15 mouse cellular contexts compared by ENCODE assay signal in genomic region chr3:115801581-115802200, GRCm38 (mm10).
A peak's percentile ranks its signal among the peaks of the same experiment; 100 is the strongest.
DNase-seq lines count a peak whose midpoint lies in the region; ATAC-seq and TF ChIP-seq lines count a peak whose summit lies in the region.
"Had no signal": no experiment of that assay in that cellular context is flagged by ENCODE, and none has a peak within 500 bp of the region (broad histone marks: within the 10 kb centered on the region; RNA-seq: fewer than 3 reads in every experiment).

No protein-coding gene starts in this region.

- 65% methylated on average over 5 of the region's 5 CpGs for WGBS in heart, embryonic 16.5 days
- WGBS in thymus, adult 2 months, result 30% methylated on average over 5 of the region's 5 CpGs
- 23% methylated on average over 5 of the region's 5 CpGs for WGBS in liver, postnatal 0 days (ENCODE audit: insufficient replicate concordance)
- 79% methylated on average over 5 of the region's 5 CpGs for whole genome bisulfite sequencing in forebrain, embryonic 12.5 days

- H3K4me3 ChIP-seq in heart, embryonic 16.5 days (ENCODE audit: low read length), result no peak overlapping the region
- no peak overlapping the region for H3K4me3 ChIP-seq in thymus, adult 2 months (ENCODE audit: control insufficient read depth, insufficient read depth, low read length)
- no peak overlapping the region for H3K4me3 ChIP-seq in liver, postnatal 0 days (ENCODE audit: low read depth, low read length)
- no peak overlapping the region for H3K4me3 ChIP-seq in forebrain, embryonic 12.5 days (replicated peaks)
- H3K4me3 ChIP-seq: embryonic facial prominence, embryonic 12.5 days; midbrain, embryonic 13.5 days; neural tube, embryonic 12.5 days had no signal

- no peaks in the 10 kb centered on the region for H3K36me3 ChIP-seq in heart, embryonic 16.5 days (ENCODE audit: control insufficient read depth, insufficient read depth)
- no peaks in the 10 kb centered on the region for H3K36me3 ChIP-seq in thymus, adult 2 months (ENCODE audit: control insufficient read depth, insufficient read depth, low read length)
- no peaks in the 10 kb centered on the region for H3K36me3 ChIP-seq in liver, postnatal 0 days (replicated peaks; ENCODE audit: insufficient read depth, low read length)
- no peaks in the 10 kb centered on the region for H3K36me3 ChIP-seq in forebrain, embryonic 12.5 days (replicated peaks)
- H3K36me3 ChIP-seq: embryonic facial prominence, embryonic 12.5 days; midbrain, embryonic 13.5 days; neural tube, embryonic 12.5 days had no signal

- TF ChIP-seq POLR2A in thymus, adult 2 months (IDR thresholded peaks at IDR 0.05; ENCODE audit: control insufficient read depth, extremely low read depth, insufficient read depth, low read length, poor library complexity), result no peak

- H3K27ac ChIP-seq in heart, embryonic 16.5 days (ENCODE audit: low read length), result no peak overlapping the region
- H3K27ac ChIP-seq in thymus, adult 2 months (ENCODE audit: control insufficient read depth, insufficient read depth, low read length), result peak overlapping the region; percentile 93
- H3K27ac ChIP-seq in liver, postnatal 0 days (ENCODE audit: low read depth), result peak overlapping the region; percentile 55; the same call in 1 of the 2 replicates
- no peak overlapping the region for H3K27ac ChIP-seq in forebrain, embryonic 12.5 days
- H3K27ac ChIP-seq: embryonic facial prominence, embryonic 12.5 days; midbrain, embryonic 13.5 days; neural tube, embryonic 12.5 days had no signal

- DNase-seq in heart, postnatal 14 days, result no peak
- DNase-seq in thymus, adult 2 months, result peak; percentile 30
- DNase-seq in thymus, adult 18-20 months, result no peak
- DNase-seq in liver, postnatal 0 days, result no peak
- peak; percentile 24 for DNase-seq in thymus, postnatal 4 days
- no peak for DNase-seq in cerebellum, postnatal 36 days
- DNase-seq: cerebellum, adult 9-10 months; lung, embryonic 14.5 days; right cerebral cortex, adult 18-20 months had no signal

- intact Hi-C loops in heart, postnatal 14 days (cut with DNase I), result no loop called here

- no peak overlapping the region for H3K4me2 ChIP-seq in heart, embryonic 16.5 days (ENCODE audit: low read depth, low read length)
- no peak overlapping the region for H3K4me2 ChIP-seq in liver, postnatal 0 days (ENCODE audit: low read depth, low read length)
- no peak overlapping the region for H3K4me2 ChIP-seq in forebrain, embryonic 12.5 days
- H3K4me2 ChIP-seq: embryonic facial prominence, embryonic 12.5 days; lung, embryonic 14.5 days; midbrain, embryonic 13.5 days; neural tube, embryonic 12.5 days had no signal

- 0 out of 2 replicates have a peak, but pooled peaks have one; percentile 7 for TF ChIP-seq EP300 in liver, postnatal 0 days (IDR thresholded peaks at IDR 0.05; ENCODE audit: low read depth)

- no peaks in the 10 kb centered on the region; the same call in 1 of the 2 replicates for H3K4me1 ChIP-seq in heart, embryonic 16.5 days (ENCODE audit: control insufficient read depth, insufficient read depth, low read length)
- H3K4me1 ChIP-seq in thymus, adult 2 months (replicated peaks; ENCODE audit: control insufficient read depth, insufficient read depth, low read length), result peaks cover 17% of the 10 kb centered on the region
- H3K4me1 ChIP-seq in liver, postnatal 0 days (ENCODE audit: insufficient read depth), result peaks cover 17% of the 10 kb centered on the region
- H3K4me1 ChIP-seq in forebrain, embryonic 12.5 days, result peaks cover 7% of the 10 kb centered on the region; the same call in 1 of the 2 replicates
- H3K4me1 ChIP-seq: embryonic facial prominence, embryonic 12.5 days; neural tube, embryonic 12.5 days had no signal

- no peaks in the 10 kb centered on the region for H3K9me3 ChIP-seq in heart, embryonic 16.5 days (replicated peaks; ENCODE audit: control insufficient read depth, low read length)
- no peaks in the 10 kb centered on the region for H3K9me3 ChIP-seq in liver, postnatal 0 days (ENCODE audit: low read length)
- no peaks in the 10 kb centered on the region for H3K9me3 ChIP-seq in forebrain, embryonic 12.5 days
- H3K9me3 ChIP-seq: embryonic facial prominence, embryonic 12.5 days; midbrain, embryonic 13.5 days; neural tube, embryonic 12.5 days had no signal

- no peaks in the 10 kb centered on the region for H3K27me3 ChIP-seq in heart, embryonic 16.5 days (ENCODE audit: control insufficient read depth, insufficient read depth, low read length)
- H3K27me3 ChIP-seq in thymus, adult 2 months (ENCODE audit: control insufficient read depth, insufficient read depth, low read length), result no peaks in the 10 kb centered on the region
- no peaks in the 10 kb centered on the region for H3K27me3 ChIP-seq in liver, postnatal 0 days (ENCODE audit: insufficient read depth, low read length)
- H3K27me3 ChIP-seq in forebrain, embryonic 12.5 days, result no peaks in the 10 kb centered on the region
- H3K27me3 ChIP-seq: embryonic facial prominence, embryonic 12.5 days; midbrain, embryonic 13.5 days; neural tube, embryonic 12.5 days had no signal

- ATAC-seq in heart, embryonic 16.5 days (replicated peaks; ENCODE audit: extremely low read depth, insufficient read depth, low FRiP score), result 0 out of 2 replicates have a peak, but pooled peaks have one; percentile 32
- ATAC-seq in liver, postnatal 0 days, result peak; percentile 62
- ATAC-seq in forebrain, embryonic 12.5 days (ENCODE audit: low FRiP score), result no peak
- ATAC-seq: forebrain, embryonic 16.5 days; midbrain, embryonic 13.5 days had no signal

- no peak overlapping the region for H3K9ac ChIP-seq in heart, embryonic 16.5 days (ENCODE audit: low read length)
- no peak overlapping the region for H3K9ac ChIP-seq in liver, postnatal 0 days (replicated peaks)
- H3K9ac ChIP-seq in forebrain, embryonic 12.5 days, result no peak overlapping the region
- H3K9ac ChIP-seq: embryonic facial prominence, embryonic 12.5 days; lung, embryonic 14.5 days; midbrain, embryonic 13.5 days; neural tube, embryonic 12.5 days had no signal

- no peak for TF ChIP-seq CTCF in thymus, adult 2 months (IDR thresholded peaks at IDR 0.05; ENCODE audit: borderline replicate concordance, control insufficient read depth, extremely low read depth, insufficient read depth, low read length, poor library complexity)
- TF ChIP-seq CTCF in liver, postnatal 0 days (IDR thresholded peaks at IDR 0.05; ENCODE audit: low read depth), result no peak

Comparison
In these comparisons a context has a peak if more than half of its experiments do, and no peak if none do; other contexts are left out.
1. DNase-seq: peak in thymus, adult 2 months (single experiment) and thymus, postnatal 4 days (single experiment); none in heart, postnatal 14 days (0 of 2), thymus, adult 18-20 months (0 of 2), liver, postnatal 0 days (single experiment) and cerebellum, postnatal 36 days (0 of 2).
2. H3K27ac ChIP-seq: peak in thymus, adult 2 months (single experiment) and liver, postnatal 0 days (single experiment); none in heart, embryonic 16.5 days (single experiment) and forebrain, embryonic 12.5 days (single experiment).